Mouse (Mus musculus): ENCODE measurements around the gene Il23r. TPM values are rescaled to one million over a fixed set of nuclear protein-coding genes. Genes with fewer than 3 reads are reported as not detected.

Il23r gene
- not detected for total RNA-seq (2023)

DNA sequence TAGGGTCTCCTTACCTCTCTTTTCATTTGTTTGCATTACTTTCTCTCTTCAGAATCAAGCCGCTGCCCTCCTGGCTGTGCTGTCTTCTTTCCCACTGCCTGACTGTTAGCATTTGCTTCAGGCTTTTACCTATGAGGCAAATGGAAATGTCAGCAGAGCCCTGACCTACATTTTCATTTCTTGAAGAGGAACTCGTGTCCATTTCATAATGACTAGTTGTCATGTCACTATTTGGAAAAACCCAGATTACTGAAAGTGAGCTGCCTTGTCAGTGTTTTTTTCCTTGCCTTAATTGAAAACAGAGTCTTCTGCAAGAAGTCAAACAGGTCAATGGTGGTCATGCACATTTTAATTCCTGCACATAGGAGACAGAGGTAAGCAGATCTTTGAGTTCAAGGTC is at the start of gene Il23r:
Gene Il23r (minus strand): TSS at position 101 of the 400 bp plus-strand sequence.

DNA sequence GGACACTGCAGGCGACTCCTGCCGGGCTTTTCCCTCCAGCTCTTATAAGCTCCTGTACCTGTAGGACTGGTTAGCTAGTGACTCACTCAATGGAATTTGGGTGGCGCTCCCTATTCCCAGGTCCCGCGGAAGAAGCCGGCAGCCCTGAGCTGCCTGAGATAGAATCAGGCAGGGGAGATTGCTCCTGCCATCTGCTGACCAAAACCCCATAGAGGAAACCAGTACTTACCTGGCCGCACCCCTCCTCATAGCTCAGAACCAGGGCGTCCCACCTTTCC is 44.1 kb upstream of the Il23r start, which contains the start of gene Tacstd2:
Gene Tacstd2 (minus strand): TSS at position 20 of the 278 bp plus-strand sequence.

DNA sequence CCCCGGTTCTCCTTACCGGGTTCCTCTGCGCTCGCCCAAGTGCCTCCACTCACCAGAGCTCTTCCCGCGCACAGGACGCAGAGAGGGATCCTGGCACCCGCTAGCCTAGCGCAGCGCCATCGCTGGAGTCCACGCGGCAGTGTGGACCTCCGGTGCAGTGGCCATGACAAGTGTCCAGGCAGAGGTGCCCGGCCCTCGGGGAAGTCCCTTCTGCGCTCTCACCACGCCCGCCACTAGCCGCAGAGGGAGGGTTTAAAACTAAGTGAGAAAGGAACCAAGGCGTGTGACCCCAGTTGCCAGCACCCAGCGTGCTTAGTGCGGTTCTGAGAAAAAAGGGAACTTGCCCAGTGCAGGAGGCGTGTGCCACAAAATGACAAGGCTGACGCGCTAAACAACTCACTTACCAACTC is 115.7 kb downstream of the Il23r start, which contains the start of gene Il12rb2:
Gene Il12rb2 (minus strand): TSS at position 207 of the 410 bp plus-strand sequence.

Other genes with a start within 250 kb of the Il23r start
- gene Il12rb2, start 115.7 kb downstream of the Il23r start, total RNA-seq (2023), result 1 to 10 TPM; 2.4 to 2.8 TPM
- 10 to 100 TPM; 26.6 to 42.2 TPM for gene Tacstd2, start 43.9 kb upstream of the Il23r start, total RNA-seq (2023)

Measured in neutrophil, adult 83 days (primary cell).